Mouse (Mus musculus): ENCODE measurements around the gene Dynlt3. TPM values are rescaled to one million over a fixed set of nuclear protein-coding genes. Genes with fewer than 3 reads are reported as not detected.

Gene Dynlt3
- total RNA-seq (2023) = 10.7 TPM

GRCm38 (mm10) chrX:9662391-9663111 lies at the start of gene Dynlt3:
TSS of gene Dynlt3 (minus strand) at chrX:9663003.

Other genes with a start within 250 kb of the Dynlt3 start
- 20.1 TPM for gene Cybb, start 175.2 kb downstream of the Dynlt3 start, total RNA-seq (2023)
- not detected for gene H2al1o, start 90.6 kb downstream of the Dynlt3 start, total RNA-seq (2023)
- gene Hypm, start 183.9 kb upstream of the Dynlt3 start, total RNA-seq (2023) = not detected
- gene H2al3, start 186.7 kb upstream of the Dynlt3 start, total RNA-seq (2023) = not detected
- gene Sytl5, start 222.6 kb upstream of the Dynlt3 start, total RNA-seq (2023) = not detected